Mouse (Mus musculus): Measurements from ENCODE around the gene Arl6ip1. TPM values are rescaled to one million over a fixed set of nuclear protein-coding genes. Genes with fewer than 3 reads are reported as not detected.
A peak's percentile ranks its signal among the peaks of the same experiment; 100 is the strongest.
"Not testable (repeated sequence)": the region's sequence is repeated elsewhere in the genome, so short reads cannot be mapped to it uniquely, and the experiment has no call there.

Gene Arl6ip1
- 365 and 428 TPM in 2 replicates for polyA plus RNA-seq (2015; fragmentation: Nextera tagmentation; extraction: Ambion mirVana)

DNA sequence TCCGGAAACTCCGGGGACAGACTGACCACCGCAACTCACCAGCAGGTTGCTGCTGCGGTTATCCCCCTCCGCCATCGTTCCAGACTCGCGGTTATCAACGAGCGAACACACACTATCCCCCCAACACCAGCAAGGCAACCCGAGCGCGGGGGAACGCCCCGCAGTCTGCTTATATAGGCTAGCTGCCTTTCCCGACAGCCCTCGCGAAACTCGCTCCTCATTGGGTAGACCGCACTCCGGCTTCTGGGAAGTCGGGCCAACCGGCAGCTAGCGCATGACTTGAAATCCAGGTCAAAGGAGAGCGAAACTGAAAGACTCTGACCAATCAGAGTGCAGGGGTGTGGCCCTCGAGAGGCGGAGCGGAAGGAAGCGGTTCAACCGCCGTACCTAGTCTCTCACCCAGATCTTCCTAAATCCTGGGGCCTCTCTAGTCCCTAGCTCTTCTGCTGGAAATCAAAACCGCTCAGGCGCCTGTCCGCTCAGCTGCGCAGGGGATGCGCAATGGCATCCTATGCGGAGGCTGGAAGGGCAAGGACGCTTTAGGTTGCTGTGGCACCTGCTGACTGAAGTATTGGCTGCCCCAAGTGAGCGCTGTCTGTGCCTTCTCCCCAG lies at the start of gene Arl6ip1:
Gene Arl6ip1 (minus strand): TSS at position 233 of the 612 bp plus-strand sequence.
- WGBS, result under 1% methylated on average over 39 of the region's 39 CpGs
- ATAC-seq (ENCODE audit: insufficient number of reproducible peaks, low FRiP score, low TSS enrichment, low read depth), result peak; percentile 98
- Histone ChIP-seq H3K36me3 (peaks cover 15% of the 10 kb centered on the region), H3K4me3 (peak within 1 kb of the TSS; percentile 79), H3K9me3 (no peaks in the 10 kb centered on the region), H3K9ac (peak within 1 kb of the TSS; percentile 81), H3K27ac (peak within 1 kb of the TSS; percentile 92), H3K4me2 (peak within 1 kb of the TSS; percentile 75), H3K4me1 (peaks cover 19% of the 10 kb centered on the region), H3K27me3 (no peaks in the 10 kb centered on the region)

- Histone ChIP-seq H3K27me3 (no peaks in the 10 kb centered on the region), H3K27ac (no peak overlapping the region), H3K9me3 (no peaks in the 10 kb centered on the region), H3K36me3 (peaks cover 62% of the 10 kb centered on the region), H3K4me3 (no peak overlapping the region), H3K4me2 (no peak overlapping the region), H3K4me1 (no peaks in the 10 kb centered on the region), H3K9ac (no peak overlapping the region)
- ATAC-seq (ENCODE audit: insufficient number of reproducible peaks, low FRiP score, low TSS enrichment, low read depth), result no peak
- 92% methylated on average over 1 of the region's 1 CpGs for WGBS
These were observed 46.4 kb upstream of the Arl6ip1 start for GRCm38 (mm10) chr7:118175821-118176355.

GRCm38 (mm10) chr7:118170125-118170524 lies 40.7 kb upstream of the Arl6ip1 start:
- H3K4me2 ChIP-seq; ATAC-seq (ENCODE audit: insufficient number of reproducible peaks, low FRiP score, low TSS enrichment, low read depth); H3K4me3 ChIP-seq; H3K4me1 ChIP-seq; H3K27ac ChIP-seq; H3K9me3 ChIP-seq; H3K9ac ChIP-seq; H3K27me3 ChIP-seq: not testable (repeated sequence)
- 86% methylated on average over 2 of the region's 2 CpGs for WGBS
- H3K36me3 ChIP-seq, result peaks cover 67% of the 10 kb centered on the region

DNA sequence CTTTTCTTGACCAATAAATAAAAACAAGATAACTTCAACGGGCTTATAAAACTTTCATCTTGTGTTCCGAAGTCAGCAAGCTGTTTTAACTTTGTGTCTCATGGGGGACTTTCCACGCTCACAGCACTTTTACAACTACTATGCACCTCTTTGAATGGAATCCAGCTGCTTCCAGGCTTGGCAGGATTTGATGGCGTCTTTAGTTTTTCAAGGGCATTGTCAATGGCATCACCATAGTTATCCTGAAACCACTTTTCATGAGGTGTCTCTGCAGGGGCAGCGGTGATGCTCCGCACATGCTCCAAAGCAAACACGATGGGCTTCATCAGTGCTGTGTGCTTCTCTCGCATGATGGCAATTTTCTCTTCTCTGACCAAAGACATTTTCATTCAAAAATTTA lies 33.5 kb upstream of the Arl6ip1 start:
- Histone ChIP-seq H3K4me1 (no peaks in the 10 kb centered on the region), H3K4me3 (no peak overlapping the region), H3K36me3 (peaks cover 46% of the 10 kb centered on the region), H3K4me2 (no peak overlapping the region), H3K27ac (no peak overlapping the region), H3K9me3 (no peaks in the 10 kb centered on the region), H3K27me3 (no peaks in the 10 kb centered on the region), H3K9ac (no peak overlapping the region)
- ATAC-seq (ENCODE audit: insufficient number of reproducible peaks, low FRiP score, low TSS enrichment, low read depth), result no peak
- 79% methylated on average over 8 of the region's 8 CpGs for WGBS

GRCm38 (mm10) chr7:118160121-118160520 lies 30.7 kb upstream of the Arl6ip1 start:
- Histone ChIP-seq H3K27me3 (no peaks in the 10 kb centered on the region), H3K4me3 (no peak overlapping the region), H3K9me3 (no peaks in the 10 kb centered on the region), H3K4me2 (no peak overlapping the region), H3K4me1 (no peaks in the 10 kb centered on the region), H3K36me3 (peaks cover 47% of the 10 kb centered on the region), H3K27ac (no peak overlapping the region), H3K9ac (no peak overlapping the region)
- 92% methylated on average over 3 of the region's 3 CpGs for whole genome bisulfite sequencing
- ATAC-seq (ENCODE audit: insufficient number of reproducible peaks, low FRiP score, low TSS enrichment, low read depth), result no peak

GRCm38 (mm10) chr7:118156461-118156860 lies 27.0 kb upstream of the Arl6ip1 start:
- no peak for ATAC-seq (ENCODE audit: insufficient number of reproducible peaks, low FRiP score, low TSS enrichment, low read depth)
- H3K36me3 ChIP-seq, result peaks cover 69% of the 10 kb centered on the region

GRCm38 (mm10) chr7:118154150-118154549 lies 24.7 kb upstream of the Arl6ip1 start:
- Histone ChIP-seq H3K27me3 (no peaks in the 10 kb centered on the region), H3K4me1 (no peaks in the 10 kb centered on the region), H3K9me3 (no peaks in the 10 kb centered on the region), H3K9ac (no peak overlapping the region), H3K4me2 (no peak overlapping the region), H3K36me3 (peaks cover 65% of the 10 kb centered on the region), H3K4me3 (no peak overlapping the region), H3K27ac (no peak overlapping the region)
- no peak for ATAC-seq (ENCODE audit: insufficient number of reproducible peaks, low FRiP score, low TSS enrichment, low read depth)
- 93% methylated on average over 6 of the region's 6 CpGs for WGBS

More at GRCm38 (mm10) chr7:118156461-118156860, 27.0 kb upstream of the Arl6ip1 start:
- no peak overlapping the region for H3K9ac ChIP-seq
- H3K9me3 ChIP-seq, result no peaks in the 10 kb centered on the region
- 83% methylated on average over 7 of the region's 7 CpGs for WGBS
- H3K27ac ChIP-seq, result no peak overlapping the region
- H3K4me2 ChIP-seq, result no peak overlapping the region
- H3K27me3 ChIP-seq, result no peaks in the 10 kb centered on the region
- H3K4me1 ChIP-seq, result no peaks in the 10 kb centered on the region
- H3K4me3 ChIP-seq, result no peak overlapping the region

DNA sequence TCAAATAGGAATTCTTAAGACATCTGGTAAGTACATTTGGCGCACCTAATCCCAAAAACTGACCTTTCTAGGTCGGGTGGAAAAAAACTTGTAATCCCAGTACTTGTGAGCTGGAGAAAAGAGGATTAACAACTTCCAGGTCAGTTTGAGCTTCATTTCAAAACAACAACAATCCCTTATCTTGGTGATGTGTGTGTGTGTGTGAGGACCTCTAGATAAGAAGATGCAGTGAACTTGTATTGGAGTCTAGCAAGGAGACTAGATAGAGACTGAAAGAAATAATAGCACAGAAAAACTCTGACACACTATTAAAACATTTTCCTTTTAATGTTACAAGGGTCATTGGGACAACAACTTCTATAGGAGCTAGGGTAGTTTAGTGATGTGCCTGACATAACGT lies 14.1 kb upstream of the Arl6ip1 start:
- Histone ChIP-seq H3K4me1 (no peaks in the 10 kb centered on the region), H3K9me3 (no peaks in the 10 kb centered on the region), H3K4me3 (no peak overlapping the region), H3K36me3 (peaks cover 66% of the 10 kb centered on the region), H3K4me2 (no peak overlapping the region), H3K27me3 (no peaks in the 10 kb centered on the region), H3K9ac (no peak overlapping the region), H3K27ac (no peak overlapping the region)
- 76% methylated on average over 3 of the region's 3 CpGs for WGBS
- ATAC-seq (ENCODE audit: insufficient number of reproducible peaks, low FRiP score, low TSS enrichment, low read depth), result no peak

DNA sequence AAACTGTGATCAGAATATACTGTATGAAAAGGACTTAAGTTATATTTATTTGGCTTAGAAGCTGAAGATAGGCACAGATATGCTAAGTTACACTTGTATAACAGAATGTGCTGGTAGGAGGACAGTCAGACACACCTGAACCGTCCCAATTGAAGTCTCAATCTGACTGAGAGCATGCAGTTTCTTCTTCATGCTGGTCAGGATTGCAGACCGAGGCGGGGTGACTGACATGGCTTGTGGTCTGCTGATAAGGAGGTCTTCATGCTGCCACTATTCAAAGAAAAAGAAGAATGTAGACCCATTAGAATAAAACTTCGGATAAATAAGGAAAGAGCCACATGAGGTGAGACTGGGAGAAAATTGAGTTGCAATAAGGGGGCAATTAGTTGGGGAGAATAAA lies 13.7 kb upstream of the Arl6ip1 start:
- Histone ChIP-seq H3K4me2 (no peak overlapping the region), H3K36me3 (peaks cover 63% of the 10 kb centered on the region), H3K4me3 (no peak overlapping the region), H3K27me3 (no peaks in the 10 kb centered on the region), H3K9ac (no peak overlapping the region), H3K9me3 (no peaks in the 10 kb centered on the region), H3K27ac (no peak overlapping the region), H3K4me1 (no peaks in the 10 kb centered on the region)
- WGBS, result 92% methylated on average over 4 of the region's 4 CpGs
- no peak for ATAC-seq (ENCODE audit: insufficient number of reproducible peaks, low FRiP score, low TSS enrichment, low read depth)

- 91% methylated on average over 7 of the region's 7 CpGs for WGBS
- H3K27ac ChIP-seq, result no peak overlapping the region
These were observed 11.8 kb upstream of the Arl6ip1 start for GRCm38 (mm10) chr7:118141271-118141670.

GRCm38 (mm10) chr7:118135128-118135527 lies 5.7 kb upstream of the Arl6ip1 start:
- Histone ChIP-seq H3K4me3 (no peak overlapping the region), H3K4me1 (peaks cover 1% of the 10 kb centered on the region), H3K36me3 (peaks cover 49% of the 10 kb centered on the region), H3K4me2 (no peak overlapping the region), H3K27ac (no peak overlapping the region), H3K9me3 (no peaks in the 10 kb centered on the region), H3K9ac (no peak overlapping the region), H3K27me3 (no peaks in the 10 kb centered on the region)
- WGBS, result 81% methylated on average over 11 of the region's 11 CpGs
- no peak; the same call in 1 of the 2 replicates for ATAC-seq (ENCODE audit: insufficient number of reproducible peaks, low FRiP score, low TSS enrichment, low read depth)

More at GRCm38 (mm10) chr7:118141271-118141670, 11.8 kb upstream of the Arl6ip1 start:
- Histone ChIP-seq H3K9ac (no peak overlapping the region), H3K9me3 (no peaks in the 10 kb centered on the region), H3K27me3 (no peaks in the 10 kb centered on the region), H3K4me1 (no peaks in the 10 kb centered on the region), H3K4me3 (no peak overlapping the region), H3K4me2 (no peak overlapping the region), H3K36me3 (peaks cover 73% of the 10 kb centered on the region)
- no peak for ATAC-seq (ENCODE audit: insufficient number of reproducible peaks, low FRiP score, low TSS enrichment, low read depth)

GRCm38 (mm10) chr7:118128925-118129429 lies 485 bp downstream of the Arl6ip1 start:
- no peaks in the 10 kb centered on the region for H3K27me3 ChIP-seq
- peak overlapping the region; percentile 92 for H3K27ac ChIP-seq
- H3K9ac ChIP-seq, result peak overlapping the region; percentile 81
- peak overlapping the region; percentile 75 for H3K4me2 ChIP-seq
- peak overlapping the region; percentile 79 for H3K4me3 ChIP-seq
- peak; percentile 64 for ATAC-seq (ENCODE audit: insufficient number of reproducible peaks, low FRiP score, low TSS enrichment, low read depth)
- H3K4me1 ChIP-seq, result peaks cover 19% of the 10 kb centered on the region
- H3K9me3 ChIP-seq, result no peaks in the 10 kb centered on the region
- H3K36me3 ChIP-seq, result peaks cover 19% of the 10 kb centered on the region
- WGBS, result 0% methylated on average over 21 of the region's 21 CpGs

Data from limb, embryonic 15.5 days (tissue).